Mouse (Mus musculus) kidney, adult 2 months (tissue): ENCODE data around the gene Cops8. TPM values are rescaled to one million over a fixed set of nuclear protein-coding genes. Genes with fewer than 3 reads are reported as not detected.
A peak's percentile ranks its signal among the peaks of the same experiment; 100 is the strongest.

Experiments
- DNase-seq: peaks from one replicate; pipeline ENCODE4 v3.0.0; 2021
- H3K27ac ChIP-seq: fragments of 200-500 bp; 2 replicates; pipeline ENCODE4 v1.5.1; 2012; ENCODE audit warnings: low read depth, low read length, control low read depth, inconsistent platforms; ENCODE audit not compliant: insufficient read depth
- H3K27me3 ChIP-seq: fragments of 200-500 bp; replicated peaks from 2 replicates; pipeline ENCODE4 v1.6.1; 2012; ENCODE audit warnings: mild to moderate bottlenecking, moderate library complexity, low read length, inconsistent platforms; ENCODE audit not compliant: control insufficient read depth, insufficient read depth
- H3K36me3 ChIP-seq: fragments of 200-500 bp; 2 replicates; pipeline ENCODE4 v1.6.1; 2012; ENCODE audit warnings: mild to moderate bottlenecking, moderate library complexity, low read length, inconsistent platforms; ENCODE audit not compliant: control insufficient read depth, insufficient read depth
- H3K4me1 ChIP-seq: fragments of 200-500 bp; 2 replicates; pipeline ENCODE4 v1.6.1; 2011; ENCODE audit warnings: low read length; ENCODE audit not compliant: control insufficient read depth, insufficient read depth
- H3K4me3 ChIP-seq: fragments of 200-500 bp; 2 replicates; pipeline ENCODE4 v1.5.1; 2011; ENCODE audit warnings: mild to moderate bottlenecking, low read depth, low read length, control low read depth; ENCODE audit not compliant: insufficient read depth
- CTCF ChIP-seq: fragments of 200-500 bp; conservative IDR thresholded peaks from 2 replicates; pipeline ENCODE4 v1.5.1; 2011; ENCODE audit warnings: low read depth, mild to moderate bottlenecking, control low read depth, low read length, moderate library complexity, mixed read lengths; ENCODE audit not compliant: insufficient read depth, insufficient read length
- POLR2A ChIP-seq: fragments of 200-500 bp; IDR thresholded peaks from one replicate; pipeline ENCODE4 v1.6.1; 2011; ENCODE audit warnings: low read depth, low read length, control low read depth
- WGBS: fragments of 180-500 bp; shearing (Covaris S2); methylation state at CpG from one replicate; pipeline ENCODE4 v1.1.7; 2018; 5-methylcytosine and 5-hydroxymethylcytosine counted together
- polyA plus RNA-seq: library from polyadenylated mRNA; depleted of rRNA; stranded (reverse); fragments of >200 nt; gene quantifications from 2 replicates; pipeline ENCODE4 v1.2.3, GENCODE M21; 2012

Gene Cops8
- polyA plus RNA-seq, 1 experiment = 39.7 TPM

GRCm38 (mm10) chr1:90574845-90575244, 27.9 kb upstream of the Cops8 start:
- Histone ChIP-seq H3K27me3 (no peaks in the 10 kb centered on the region; the same call in 1 of the 2 replicates), H3K36me3 (no peaks in the 10 kb centered on the region), H3K4me3 (no peak overlapping the region), H3K4me1 (no peaks in the 10 kb centered on the region), H3K27ac (no peak overlapping the region)
- 80% methylated on average over 3 of the region's 3 CpGs for WGBS
- TF ChIP-seq CTCF (no peak), POLR2A (no peak)
- no peak for DNase-seq

- H3K27ac ChIP-seq = no peak overlapping the region
- TF ChIP-seq CTCF (no peak), POLR2A (no peak)
- H3K36me3 ChIP-seq = no peaks in the 10 kb centered on the region
- 81% methylated on average over 5 of the region's 5 CpGs for WGBS
- no peak overlapping the region for H3K4me3 ChIP-seq
- no peaks in the 10 kb centered on the region for H3K4me1 ChIP-seq
- H3K27me3 ChIP-seq = no peaks in the 10 kb centered on the region; the same call in 1 of the 2 replicates
- DNase-seq = no peak
These were observed 25.4 kb upstream of the Cops8 start for GRCm38 (mm10) chr1:90577417-90577816.

GRCm38 (mm10) chr1:90582635-90583034, 20.1 kb upstream of the Cops8 start:
- no peaks in the 10 kb centered on the region for H3K36me3 ChIP-seq
- DNase-seq = no peak
- no peak overlapping the region for H3K4me3 ChIP-seq
- H3K4me1 ChIP-seq = no peaks in the 10 kb centered on the region
- 78% methylated on average over 7 of the region's 7 CpGs for WGBS
- TF ChIP-seq CTCF = no peak
- TF ChIP-seq POLR2A = no peak
- H3K27ac ChIP-seq = no peak overlapping the region
- H3K27me3 ChIP-seq = no peaks in the 10 kb centered on the region; the same call in 1 of the 2 replicates

- 57% methylated on average over 9 of the region's 9 CpGs for WGBS
- Histone ChIP-seq H3K27ac (no peak overlapping the region), H3K36me3 (no peaks in the 10 kb centered on the region), H3K4me3 (no peak overlapping the region), H3K27me3 (no peaks in the 10 kb centered on the region), H3K4me1 (no peaks in the 10 kb centered on the region)
- peak; percentile 79 for DNase-seq
- no peak for TF ChIP-seq POLR2A
- peak; percentile 75 for TF ChIP-seq CTCF
These were observed 14.6 kb upstream of the Cops8 start for GRCm38 (mm10) chr1:90588021-90588734.

- H3K27ac ChIP-seq = no peak overlapping the region
- H3K27me3 ChIP-seq = no peaks in the 10 kb centered on the region
- peak; percentile 28 for DNase-seq
- TF ChIP-seq POLR2A (no peak), CTCF (peak; percentile 54)
- H3K4me3 ChIP-seq = no peak overlapping the region
- no peaks in the 10 kb centered on the region for H3K4me1 ChIP-seq
- no peaks in the 10 kb centered on the region for H3K36me3 ChIP-seq
- 45% methylated on average over 2 of the region's 2 CpGs for WGBS
These were observed 12.0 kb upstream of the Cops8 start for GRCm38 (mm10) chr1:90590797-90591196.

- 16% methylated on average over 6 of the region's 6 CpGs for WGBS
- TF ChIP-seq CTCF (peak; percentile 93), POLR2A (no peak)
- Histone ChIP-seq H3K27ac (no peak overlapping the region), H3K4me3 (no peak overlapping the region), H3K27me3 (no peaks in the 10 kb centered on the region), H3K4me1 (no peaks in the 10 kb centered on the region), H3K36me3 (no peaks in the 10 kb centered on the region)
- DNase-seq = peak; percentile 77
These were observed 10.0 kb upstream of the Cops8 start for GRCm38 (mm10) chr1:90592784-90593183.

- no peaks in the 10 kb centered on the region for H3K4me1 ChIP-seq
- TF ChIP-seq POLR2A (no peak), CTCF (no peak)
- H3K36me3 ChIP-seq = no peaks in the 10 kb centered on the region
- H3K4me3 ChIP-seq = no peak overlapping the region
- peak overlapping the region; percentile 56 for H3K27ac ChIP-seq
- WGBS = 40% methylated on average over 3 of the region's 3 CpGs
- no peaks in the 10 kb centered on the region for H3K27me3 ChIP-seq
- peak; percentile 80 for DNase-seq
These were observed 3.6 kb upstream of the Cops8 start for GRCm38 (mm10) chr1:90599226-90599625.
